Mouse (Mus musculus) liver, postnatal 0 days (tissue): ENCODE results near the gene Cisd3.

Experiments
- CTCF ChIP-seq: sonication (generic); IDR thresholded peaks from 2 replicates; pipeline ENCODE4 v1.5.1; 2016; ENCODE audit warnings: antibody characterized with exemption, low read depth
- EP300 ChIP-seq: IDR thresholded peaks from 2 replicates; pipeline ENCODE4 v1.6.1; 2016; ENCODE audit warnings: antibody characterized with exemption, low read depth, mild to moderate bottlenecking

GRCm38 (mm10) chr11:97669268-97669667 is 16.4 kb upstream of the Cisd3 start:
- TF ChIP-seq EP300 (no peak), CTCF (no peak)
